Mouse (Mus musculus) kidney, adult 9 months (tissue): ENCODE data around the gene Elmod3.

Experiments
- DNase-seq: peaks from one replicate; pipeline ENCODE4 v3.0.0; 2022

Elmod3 gene

GRCm38 (mm10) chr6:72532580-72532979 is 65.6 kb downstream of the Elmod3 start:
- DNase-seq: no peak

- DNase-seq: peak; percentile 71
These were observed 69.6 kb downstream of the Elmod3 start for GRCm38 (mm10) chr6:72528410-72529151.

GRCm38 (mm10) chr6:72527070-72527469 is 71.1 kb downstream of the Elmod3 start:
- no peak for DNase-seq

- DNase-seq: no peak
These were observed 74.1 kb downstream of the Elmod3 start for GRCm38 (mm10) chr6:72524160-72524559.

- DNase-seq: no peak
These were observed 75.0 kb downstream of the Elmod3 start for GRCm38 (mm10) chr6:72523222-72523621.

GRCm38 (mm10) chr6:72522288-72522687 is 75.9 kb downstream of the Elmod3 start:
- DNase-seq: no peak

- DNase-seq: no peak
These were observed 76.6 kb downstream of the Elmod3 start, which contains the start of gene Sh2d6 for GRCm38 (mm10) chr6:72521607-72522006. Gene Sh2d6, minus strand, starts transcription at chr6:72521707.

GRCm38 (mm10) chr6:72520904-72521303 is 77.3 kb downstream of the Elmod3 start:
- DNase-seq: no peak

GRCm38 (mm10) chr6:72519892-72520663 is 78.1 kb downstream of the Elmod3 start:
- no peak for DNase-seq

- no peak for DNase-seq
These were observed 78.9 kb downstream of the Elmod3 start for GRCm38 (mm10) chr6:72519303-72519702.

- DNase-seq: no peak
These were observed 79.4 kb downstream of the Elmod3 start for GRCm38 (mm10) chr6:72518842-72519241.
